Mouse (Mus musculus) E14TG2a.4 (cell line): ENCODE data around the gene Gm5891.
"Not testable (repeated sequence)": the region's sequence is repeated elsewhere in the genome, so short reads cannot be mapped to it uniquely, and the experiment has no call there.

Source experiments
- H3K27me3 ChIP-seq: 2 replicates; pipeline ENCODE4 v1.6.1; 2014; ENCODE audit warnings: low read length, control low read depth; ENCODE audit not compliant: insufficient read depth
- H3K36me3 ChIP-seq: 2 replicates; pipeline ENCODE4 v1.6.1; 2014; ENCODE audit warnings: low read length, control low read depth; ENCODE audit not compliant: insufficient read depth
- H3K4me1 ChIP-seq: replicated peaks from 2 replicates; pipeline ENCODE4 v1.6.1; 2014; ENCODE audit warnings: low read depth, low read length, control low read depth
- H3K4me3 ChIP-seq: replicated peaks from 2 replicates; pipeline ENCODE4 v1.5.1; 2014; ENCODE audit warnings: mild to moderate bottlenecking, low read length
- H3K9me3 ChIP-seq: 2 replicates; pipeline ENCODE4 v1.6.1; 2014; ENCODE audit warnings: low read length, control low read depth

The Gm5891 gene

DNA sequence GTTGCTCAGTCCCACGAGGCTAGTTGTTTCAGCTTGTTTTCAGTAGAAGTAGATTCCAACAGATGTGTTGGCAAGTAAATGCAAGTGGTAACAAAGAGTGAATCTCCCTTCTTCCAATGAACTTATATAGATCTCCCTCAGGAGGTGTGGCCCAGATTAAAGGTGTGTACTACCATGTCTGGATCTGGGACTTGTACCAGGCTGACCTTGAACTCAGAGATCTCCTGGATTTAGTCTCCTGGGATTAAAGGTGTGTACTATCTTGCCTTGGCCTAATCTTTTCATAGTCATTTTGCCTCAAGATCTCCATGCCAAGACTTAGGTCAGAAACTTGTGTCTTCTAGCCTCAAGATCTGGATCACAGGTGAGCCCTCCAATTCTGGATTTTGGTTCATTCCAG, at the start of gene Gm5891:
Gene Gm5891 (minus strand): TSS at position 101 of the 400 bp plus-strand sequence.
- H3K4me1 ChIP-seq, H3K36me3 ChIP-seq, H3K27me3 ChIP-seq, H3K9me3 ChIP-seq, H3K4me3 ChIP-seq: not testable (repeated sequence)
